Mouse (Mus musculus) stomach, postnatal 0 days (tissue): ENCODE results near the gene Iars2.

Experiments used
- CTCF ChIP-seq: IDR thresholded peaks from 2 replicates; pipeline ENCODE4 v1.5.1; 2016; ENCODE audit warnings: antibody characterized with exemption, low read depth, mild to moderate bottlenecking, moderate library complexity
- EP300 ChIP-seq: optimal IDR thresholded peaks from 2 replicates; pipeline ENCODE3; 2016; ENCODE audit warnings: antibody characterized with exemption

DNA sequence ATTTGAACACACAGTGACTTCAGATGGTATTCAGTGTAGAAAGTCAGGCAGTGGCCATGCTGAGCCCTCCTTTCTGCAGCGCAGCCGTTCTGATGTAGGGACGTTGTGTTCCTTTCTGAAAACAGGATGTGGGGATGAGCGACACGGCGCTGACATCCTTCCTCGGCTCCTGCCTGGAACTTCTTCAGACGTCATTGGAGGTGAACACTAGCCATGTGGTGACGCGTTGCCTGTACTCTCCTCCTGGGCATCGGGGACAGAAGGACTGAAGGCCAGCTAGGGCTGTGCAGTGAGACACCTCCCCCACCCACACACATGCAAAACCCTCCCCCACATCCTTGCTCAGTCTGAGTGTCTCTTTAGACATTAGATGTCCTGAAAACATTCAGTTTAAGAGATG is 52.2 kb downstream of the Iars2 start:
- TF ChIP-seq CTCF (no peak), EP300 (no peak)
